Mouse (Mus musculus) central nervous system, embryonic 14 days (tissue): ENCODE measurements around the gene Vps54. TPM values are rescaled to one million over a fixed set of nuclear protein-coding genes. Genes with fewer than 3 reads are reported as not detected.

Source experiments
- polyA plus RNA-seq: library from polyadenylated mRNA; depleted of rRNA; stranded (reverse); fragments of >200 nt; gene quantifications from 2 replicates; pipeline ENCODE4 v1.2.3, GENCODE M21; 2012; rRNA removed

The Vps54 gene
- 27.0 TPM in 2 replicates for polyA plus RNA-seq

DNA sequence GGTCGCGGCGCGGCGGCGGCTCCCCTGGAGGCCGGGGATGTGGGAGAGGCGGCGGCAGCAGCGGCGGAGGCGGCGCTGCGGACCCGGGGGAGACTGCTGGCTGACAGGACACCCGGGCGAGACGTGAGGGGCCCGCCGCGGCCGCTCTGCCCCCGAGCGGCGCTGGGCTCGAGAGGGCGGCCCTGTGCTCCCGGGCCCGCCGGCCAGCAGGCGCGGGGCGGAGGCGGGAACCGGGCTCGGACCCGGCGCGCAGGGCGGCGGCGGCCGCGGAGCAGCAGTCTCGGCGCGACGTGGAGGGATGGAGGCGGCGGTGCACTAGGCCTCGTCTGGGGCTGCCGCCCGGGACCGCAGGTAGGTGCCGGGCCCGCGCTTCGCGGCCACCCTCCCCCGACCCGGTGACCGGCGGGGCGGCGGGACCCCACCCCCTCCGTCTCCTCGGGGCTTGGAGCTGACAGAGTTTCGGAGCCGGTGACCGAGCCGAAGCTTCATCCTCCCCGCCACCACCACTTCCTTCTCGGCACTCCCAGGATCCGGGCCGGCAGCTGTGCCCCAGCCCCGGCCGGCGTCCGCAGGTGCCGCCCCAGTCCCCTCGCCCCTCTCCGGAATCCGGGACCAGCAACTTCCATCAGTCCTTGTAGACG is at the start of gene Vps54:
Gene Vps54 (plus strand): TSS at position 261 of the 641 bp plus-strand sequence.

Other genes starting within 250 kb of the Vps54 start
- gene Peli1, start 148.0 kb upstream of the Vps54 start, polyA plus RNA-seq: 57.3 and 69.1 TPM in 2 replicates
- gene Ugp2, start 131.9 kb downstream of the Vps54 start, polyA plus RNA-seq: 27.1 and 32.2 TPM in 2 replicates